Mouse (Mus musculus): ENCODE results near the gene Cbfa2t2.

Cbfa2t2 gene

DNA sequence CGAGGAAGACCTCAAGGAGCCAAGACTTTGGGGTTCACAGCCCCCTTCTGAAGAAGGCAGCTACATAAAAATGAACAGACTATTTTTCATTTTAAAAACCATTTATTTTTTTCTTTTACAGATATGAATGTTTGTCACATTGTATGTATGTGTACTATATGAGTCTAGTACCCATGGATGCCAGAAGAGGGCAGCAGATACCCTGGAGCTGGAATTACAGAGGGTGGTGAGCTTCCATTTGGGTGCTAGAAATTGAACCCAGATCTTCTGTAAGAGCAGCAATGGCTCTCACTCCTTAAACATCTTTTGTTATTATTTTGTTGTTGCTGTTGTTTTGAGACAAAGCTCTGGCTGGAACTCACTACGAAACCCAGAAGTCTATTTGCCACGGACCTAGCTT lies 10.8 kb upstream of the Cbfa2t2 start:
- no peak for DNase-seq (ENCODE audit: low spot score in 2 of 2)

DNA sequence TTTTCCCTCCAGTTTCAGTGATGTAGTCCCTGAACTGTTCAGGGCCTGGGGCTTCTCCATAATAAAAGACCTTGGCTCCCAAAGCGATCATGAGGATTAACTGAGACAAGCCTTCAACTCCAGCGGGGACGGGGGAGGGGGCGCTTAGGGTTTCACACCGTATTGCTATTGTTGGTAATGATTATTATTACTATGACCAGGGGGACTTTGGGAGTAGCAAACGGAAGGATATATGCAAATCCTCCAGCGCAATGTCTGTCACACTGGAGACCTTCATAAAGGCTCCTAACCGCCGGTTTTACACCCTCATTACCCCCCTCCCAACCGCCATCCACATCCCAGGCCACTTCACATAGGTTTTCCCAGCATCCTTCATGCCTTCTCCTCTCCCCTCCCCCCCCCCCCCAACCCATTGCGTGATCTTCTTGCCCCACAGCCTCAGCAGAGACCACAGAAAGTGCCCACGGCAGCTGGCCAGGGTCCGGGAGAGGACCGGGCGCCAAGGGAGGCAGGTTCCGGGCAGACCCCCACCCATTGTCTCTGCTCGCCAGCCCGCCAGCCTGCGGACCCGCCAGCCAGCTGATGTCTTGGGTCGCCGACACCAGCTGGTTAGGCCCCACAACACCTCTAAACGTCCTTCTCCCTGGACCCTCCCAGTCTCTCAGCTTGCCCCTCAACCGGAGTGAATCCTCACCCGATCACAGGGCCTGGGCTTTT lies 9.9 kb upstream of the Cbfa2t2 start:
- no peak for DNase-seq (ENCODE audit: low spot score in 2 of 2)

DNA sequence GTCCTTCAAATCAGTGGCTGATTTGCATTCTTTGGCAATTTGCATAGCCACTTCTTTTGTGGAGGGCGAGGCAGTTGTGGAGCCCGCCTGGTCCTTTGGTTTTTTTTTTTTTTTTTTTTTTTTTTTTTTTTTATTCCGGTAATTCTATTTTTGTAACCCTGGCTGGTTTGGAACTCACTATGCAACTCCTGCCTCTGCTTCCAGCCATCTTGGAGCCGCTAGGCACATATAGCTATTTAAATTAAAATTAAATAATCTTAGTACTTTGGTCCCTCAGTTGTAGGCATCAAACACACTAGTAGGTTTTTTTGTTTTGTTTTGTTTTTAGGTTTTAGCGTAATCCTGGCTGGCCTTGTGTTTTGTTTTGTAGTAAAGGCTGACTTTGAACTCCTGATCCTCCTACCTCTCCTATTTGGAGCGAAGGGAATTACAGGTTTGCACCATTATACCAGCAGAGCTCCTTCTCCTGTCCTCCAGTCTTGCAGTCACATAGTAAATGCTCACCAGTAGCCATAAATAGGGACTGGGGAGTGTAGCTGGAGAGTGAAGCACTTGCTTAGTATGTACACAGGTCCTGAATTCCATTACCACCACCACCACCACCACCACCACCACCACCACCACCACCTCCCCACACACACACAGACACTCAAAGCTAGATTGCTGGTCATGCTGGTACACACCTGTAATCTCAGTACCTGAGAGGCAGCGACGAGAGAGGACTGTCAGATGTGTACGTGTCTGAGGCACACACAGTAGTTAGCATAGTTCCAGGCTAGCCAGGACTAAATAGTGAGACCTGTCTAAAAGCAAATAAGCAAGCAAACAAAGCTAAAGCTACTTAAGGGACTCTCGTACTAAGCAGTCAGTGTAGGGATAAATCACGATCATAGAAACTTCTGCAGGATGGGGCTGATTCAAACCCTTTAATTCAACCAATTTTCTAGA lies 9.1 kb upstream of the Cbfa2t2 start:
- DNase-seq (ENCODE audit: low spot score in 2 of 2) = no peak

DNA sequence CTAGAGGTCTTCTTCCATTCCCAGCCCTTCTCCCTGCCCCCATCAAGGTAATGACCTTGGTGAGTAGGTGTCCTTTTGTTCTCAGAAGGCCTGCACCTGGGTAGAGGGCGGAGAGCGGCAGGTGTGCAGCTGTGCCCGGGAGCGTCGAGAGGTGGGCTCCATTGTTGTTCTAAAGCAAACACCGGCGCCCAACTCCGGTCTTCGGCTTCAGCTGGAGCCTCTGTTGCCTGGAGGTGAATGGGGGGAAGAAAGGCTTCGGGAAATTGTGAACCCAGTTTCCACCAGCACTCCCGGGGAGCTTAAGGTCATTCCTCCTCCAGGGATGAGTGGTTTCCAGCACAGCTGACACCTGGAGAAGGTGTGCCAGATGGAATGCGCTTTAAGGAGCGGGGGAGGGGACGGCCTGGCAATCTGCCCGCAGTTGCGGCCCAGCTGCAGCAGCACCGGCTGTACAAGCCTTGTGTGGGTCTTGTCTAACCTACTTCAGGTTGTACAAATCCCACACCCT lies 8.4 kb upstream of the Cbfa2t2 start:
- no peak for DNase-seq (ENCODE audit: low spot score in 2 of 2)

DNA sequence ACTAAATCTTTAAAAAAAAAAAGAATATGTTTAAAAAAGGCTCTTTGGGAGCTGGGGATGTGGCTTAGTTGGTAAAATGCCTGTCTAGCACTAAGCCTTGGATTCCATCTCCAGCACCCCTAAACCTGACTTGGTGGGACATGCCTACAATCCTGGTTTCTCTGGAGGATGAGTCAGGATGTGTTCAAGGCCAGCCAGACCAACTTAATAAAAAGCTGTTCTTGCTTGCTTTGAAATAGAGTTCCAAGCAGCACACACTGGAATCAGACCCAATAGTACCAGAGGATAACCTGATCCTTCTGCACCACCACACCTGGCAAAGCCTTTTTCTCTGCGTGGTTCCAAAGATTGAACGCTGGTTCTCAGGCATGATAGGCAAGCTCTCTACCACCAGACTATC lies 5.7 kb upstream of the Cbfa2t2 start:
- no peak for DNase-seq (ENCODE audit: low spot score in 2 of 2)

DNA sequence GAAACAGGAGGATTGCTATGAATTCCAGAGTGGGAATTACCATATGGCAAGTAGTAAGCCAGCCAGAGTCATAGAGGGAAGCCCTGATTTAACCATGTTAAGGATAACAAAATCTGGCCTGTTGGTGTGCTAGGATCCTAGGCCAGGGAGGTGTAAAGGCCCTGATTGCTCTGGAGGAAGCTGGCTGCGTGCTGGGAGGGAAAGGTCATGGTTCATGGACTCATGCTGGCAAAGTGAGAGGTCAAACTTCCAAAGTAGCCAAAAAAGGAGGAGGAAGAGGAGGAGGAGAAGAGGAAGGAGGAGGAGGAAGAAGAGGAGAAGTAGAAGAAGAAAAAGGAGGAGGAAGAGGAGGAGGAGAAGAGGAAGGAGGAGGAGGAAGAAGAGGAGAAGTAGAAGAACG lies 3.6 kb upstream of the Cbfa2t2 start:
- no peak for DNase-seq (ENCODE audit: low spot score in 2 of 2)

DNA sequence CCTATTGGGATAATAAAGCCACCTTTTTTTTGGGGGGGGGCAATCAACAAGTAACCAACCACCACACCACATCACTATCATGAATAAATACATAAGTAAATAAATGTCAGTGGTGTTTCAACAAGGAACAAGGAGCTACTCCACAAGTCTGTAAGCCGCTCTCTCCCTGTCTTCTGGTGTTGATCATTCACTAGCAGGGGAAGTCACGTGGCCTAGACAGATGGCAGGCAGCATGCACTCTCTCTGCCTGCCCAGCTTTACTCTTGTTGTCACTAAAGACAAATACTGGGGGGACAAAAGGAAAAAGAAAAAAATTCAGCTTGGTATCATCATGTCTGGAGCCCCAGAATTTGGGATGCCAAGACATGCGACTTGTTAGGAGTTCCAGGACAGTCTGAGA lies 2.9 kb upstream of the Cbfa2t2 start:
- DNase-seq (ENCODE audit: low spot score in 2 of 2) = no peak

DNA sequence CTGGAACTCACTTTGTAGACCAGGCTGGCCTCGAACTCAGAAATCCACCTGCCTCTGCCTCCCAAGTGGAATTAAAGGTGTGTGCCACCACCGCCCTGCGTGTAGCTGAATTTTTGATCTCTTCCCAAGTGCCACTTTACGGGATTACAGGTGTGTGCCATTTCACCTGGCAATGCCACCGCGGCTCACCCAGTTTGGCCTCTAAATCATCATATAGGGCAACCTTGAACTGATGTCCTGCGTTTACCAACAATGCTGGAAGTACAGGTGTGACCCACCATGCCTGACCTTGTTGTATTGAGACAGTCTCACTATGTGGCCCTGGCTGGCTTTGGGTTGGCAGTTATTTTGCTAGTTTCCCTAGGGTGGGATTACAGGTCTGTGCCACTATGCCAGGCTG lies 1.6 kb upstream of the Cbfa2t2 start:
- no peak for DNase-seq (ENCODE audit: low spot score in 2 of 2)

DNA sequence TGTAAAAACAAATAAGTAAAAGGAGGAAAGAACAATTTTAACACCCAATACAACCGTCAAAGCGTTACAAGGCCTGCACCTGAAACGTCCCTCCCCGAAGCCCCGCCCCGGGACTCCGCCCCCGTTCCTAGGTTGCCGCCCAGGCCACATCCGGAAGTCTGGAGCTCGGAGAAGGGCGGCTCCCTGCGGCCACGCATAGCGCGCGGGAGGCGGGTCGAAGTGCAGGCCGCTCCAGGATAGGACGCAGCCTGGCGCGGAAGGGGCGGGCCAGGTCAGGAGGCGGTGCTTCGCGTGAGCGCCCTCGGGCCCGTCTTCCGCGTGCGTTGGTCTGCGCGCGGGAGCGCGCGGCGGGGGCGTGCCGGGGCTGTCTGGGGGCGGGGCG lies 214 bp upstream of the Cbfa2t2 start:
- DNase-seq (ENCODE audit: low spot score in 2 of 2) = peak; percentile 99

DNA sequence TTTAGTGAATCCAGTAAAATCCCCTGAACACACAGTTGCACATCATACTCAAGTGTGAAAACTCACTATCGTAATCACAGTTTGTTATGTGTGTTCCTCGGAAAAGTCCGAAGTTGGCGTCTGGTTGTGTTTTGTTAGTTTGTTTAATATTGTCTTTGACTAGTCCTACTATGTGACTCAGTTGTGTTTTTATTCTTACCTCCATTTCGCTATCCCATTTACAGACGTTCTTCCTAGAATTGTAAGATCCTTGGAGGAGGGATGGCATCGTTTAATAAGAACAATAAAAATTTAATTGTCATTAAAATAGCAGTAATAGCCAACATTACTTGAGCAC lies 878 bp downstream of the Cbfa2t2 start:
- no peak for DNase-seq (ENCODE audit: low spot score in 2 of 2)

DNA sequence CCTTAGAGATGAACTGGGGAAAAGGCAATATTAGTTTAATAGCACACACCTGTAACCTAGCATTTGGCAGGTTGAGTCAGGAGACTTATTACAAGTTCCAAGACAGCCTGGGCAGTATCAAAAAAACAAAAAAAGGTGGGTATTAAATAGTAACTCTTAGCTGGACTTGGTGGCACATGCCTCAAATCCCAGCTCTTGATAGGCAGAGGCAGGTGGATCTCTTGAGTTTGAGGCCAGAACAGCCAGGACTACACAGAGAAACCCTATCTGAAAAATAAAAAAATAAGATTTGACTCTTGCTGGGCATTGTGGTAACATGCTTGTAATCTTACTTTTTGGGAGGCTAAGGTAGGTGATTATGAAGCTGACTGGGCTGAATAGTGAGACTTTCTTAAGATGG lies 4.2 kb downstream of the Cbfa2t2 start:
- DNase-seq (ENCODE audit: low spot score in 2 of 2) = no peak

DNA sequence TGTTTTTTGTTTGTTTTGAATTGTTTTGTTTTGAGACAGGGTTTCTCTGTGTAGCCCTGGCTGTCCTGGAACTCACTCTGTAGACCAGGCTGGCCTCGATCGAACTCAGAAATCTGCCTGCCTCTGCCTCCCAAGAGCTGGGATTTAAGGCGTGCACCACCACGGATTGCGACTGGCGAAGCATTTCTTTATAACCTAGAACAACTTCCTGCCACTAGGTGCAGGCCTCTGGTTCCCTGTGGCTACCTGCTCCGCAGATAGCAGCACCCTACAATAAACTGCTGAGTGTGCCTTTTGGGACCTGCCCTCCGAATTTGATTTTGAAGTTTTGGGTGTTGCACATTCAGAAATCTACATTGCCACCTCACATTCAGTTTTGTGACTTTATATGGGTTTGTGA lies 11.5 kb downstream of the Cbfa2t2 start:
- DNase-seq (ENCODE audit: low spot score in 2 of 2) = no peak

DNA sequence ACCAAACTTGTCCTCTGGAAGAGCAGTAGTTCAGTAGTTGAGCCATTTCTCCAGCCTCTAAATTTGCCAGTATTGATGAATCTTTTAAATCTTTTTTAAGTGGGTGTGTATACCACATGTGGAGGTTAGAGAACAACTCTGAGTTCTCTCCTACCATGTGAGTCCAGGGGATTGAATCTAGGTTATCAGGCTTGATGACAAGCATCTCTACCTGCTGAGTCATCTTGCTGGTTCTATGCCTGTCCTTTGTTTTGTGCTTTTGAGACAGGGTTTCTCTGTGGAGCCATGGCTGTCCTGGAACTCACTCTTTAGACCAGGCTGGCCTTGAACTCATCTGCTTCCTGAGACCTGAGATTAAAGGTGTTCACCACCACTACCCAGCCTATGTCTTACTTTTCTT lies 12.4 kb downstream of the Cbfa2t2 start:
- DNase-seq (ENCODE audit: low spot score in 2 of 2) = no peak

DNA sequence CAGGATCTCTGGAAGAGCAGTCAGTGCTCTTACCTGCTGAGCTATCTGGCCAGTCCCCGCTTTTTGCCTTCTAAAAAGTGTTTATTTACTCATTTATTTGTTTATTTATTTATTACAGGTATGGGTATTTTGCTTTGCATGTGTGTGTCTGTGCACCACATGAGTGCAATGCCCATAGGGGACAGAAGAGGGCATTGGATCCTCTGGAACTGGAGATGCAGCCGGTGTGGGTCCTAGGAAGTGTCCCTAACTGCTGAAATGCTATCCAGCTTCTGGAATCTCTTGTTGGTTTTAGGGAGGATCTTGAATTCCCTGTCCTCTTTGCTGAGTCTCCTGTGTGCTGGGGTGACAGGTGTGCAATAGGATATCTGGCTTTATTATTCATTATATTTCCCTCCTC lies 16.7 kb downstream of the Cbfa2t2 start:
- no peak for DNase-seq (ENCODE audit: low spot score in 2 of 2)

DNA sequence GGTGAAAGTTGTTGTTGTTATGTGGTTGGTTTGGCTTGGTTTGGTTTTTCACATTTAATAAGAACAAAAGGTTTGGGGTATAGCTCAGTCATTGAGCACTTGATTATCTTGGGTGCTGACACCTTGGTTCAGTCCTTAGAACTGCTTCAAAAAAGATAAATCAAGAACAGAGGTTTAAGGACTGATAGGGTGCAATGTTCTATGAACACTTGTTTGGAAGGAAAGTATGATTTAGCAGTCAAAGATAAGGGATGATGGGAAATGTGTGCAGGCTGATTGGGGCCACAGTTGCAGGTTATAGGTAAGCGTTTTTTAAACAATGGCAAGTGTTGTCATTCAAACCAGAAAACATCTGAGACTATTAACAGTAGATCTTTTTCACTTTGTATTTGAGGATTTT lies 17.8 kb downstream of the Cbfa2t2 start:
- no peak for DNase-seq (ENCODE audit: low spot score in 2 of 2)

DNA sequence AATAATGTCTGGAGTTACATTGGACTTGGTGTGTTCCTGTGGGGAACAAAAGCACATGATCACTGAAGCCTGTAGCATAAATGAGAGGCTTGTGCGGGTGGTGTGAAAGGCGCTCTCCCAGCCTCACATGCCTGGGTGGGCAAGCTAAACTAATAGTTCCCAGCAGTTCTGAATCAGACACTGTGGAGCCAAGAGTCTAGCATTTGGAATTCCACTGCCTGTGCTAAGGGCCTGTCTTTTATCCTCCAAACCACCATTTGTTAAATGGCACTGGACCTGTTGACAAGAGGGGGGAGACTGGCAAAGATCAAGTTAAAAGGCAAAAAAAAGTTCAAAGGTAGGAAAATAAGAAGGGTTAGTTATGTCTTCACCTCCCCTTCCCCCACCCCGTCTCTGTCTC lies 18.3 kb downstream of the Cbfa2t2 start:
- DNase-seq (ENCODE audit: low spot score in 2 of 2) = no peak

DNA sequence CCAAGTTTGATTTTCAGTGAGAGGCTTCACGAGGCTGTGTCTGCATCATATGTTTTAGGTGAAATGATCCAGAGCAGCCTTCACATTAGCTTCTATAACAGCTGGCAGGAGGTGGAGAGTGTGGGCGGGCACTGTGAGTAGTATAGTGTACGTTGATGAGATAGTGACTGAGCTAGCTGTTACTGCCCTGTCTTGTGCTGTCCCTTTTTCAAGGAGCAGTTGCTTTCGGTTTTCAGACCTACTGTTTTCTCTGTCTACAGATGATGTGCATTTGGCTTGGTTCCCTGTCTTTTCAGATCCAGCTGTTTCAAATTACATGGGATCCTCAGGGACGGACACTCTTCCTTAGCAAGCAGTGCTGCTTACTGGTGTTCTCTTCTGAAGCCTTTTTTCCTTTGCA lies 19.5 kb downstream of the Cbfa2t2 start:
- no peak for DNase-seq (ENCODE audit: low spot score in 2 of 2)

DNA sequence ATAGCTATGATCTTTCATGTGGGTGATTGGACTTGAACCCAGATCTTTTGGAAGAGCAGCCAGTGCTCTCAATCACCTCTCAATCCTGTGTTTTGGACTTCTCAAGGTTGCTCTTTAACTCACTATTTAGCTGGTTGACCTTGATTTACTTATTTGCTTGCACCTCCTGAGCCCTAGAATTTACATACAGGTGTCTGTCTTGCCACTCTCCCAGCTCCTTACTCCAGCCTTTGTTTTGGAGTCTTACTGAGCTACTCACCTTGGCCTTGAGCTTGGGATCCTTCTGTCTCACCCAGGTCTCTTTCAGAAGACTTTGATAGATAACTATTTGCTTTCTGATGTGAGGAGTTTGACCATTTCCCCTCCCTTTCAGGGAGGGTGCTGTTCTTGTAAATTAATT lies 20.3 kb downstream of the Cbfa2t2 start:
- DNase-seq (ENCODE audit: low spot score in 2 of 2) = no peak

DNA sequence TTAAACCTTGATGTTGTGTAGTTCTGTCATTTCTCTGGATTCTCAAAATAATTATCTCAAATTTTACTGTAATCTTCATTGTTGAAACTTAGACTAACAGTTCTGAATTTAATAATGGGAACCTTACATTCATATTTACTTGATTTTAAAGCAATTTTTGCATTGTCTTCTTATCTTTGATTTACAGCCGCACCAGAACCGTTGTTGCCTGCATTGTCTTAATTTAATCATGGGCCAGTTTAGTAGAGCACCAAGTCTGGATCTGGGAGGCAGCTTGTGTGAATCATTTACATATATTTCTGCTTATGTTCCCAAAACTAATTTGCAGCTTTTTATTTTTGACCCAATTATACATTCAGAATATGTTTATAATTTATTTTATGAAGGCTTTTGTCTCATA lies 23.0 kb downstream of the Cbfa2t2 start:
- no peak for DNase-seq (ENCODE audit: low spot score in 2 of 2)

DNA sequence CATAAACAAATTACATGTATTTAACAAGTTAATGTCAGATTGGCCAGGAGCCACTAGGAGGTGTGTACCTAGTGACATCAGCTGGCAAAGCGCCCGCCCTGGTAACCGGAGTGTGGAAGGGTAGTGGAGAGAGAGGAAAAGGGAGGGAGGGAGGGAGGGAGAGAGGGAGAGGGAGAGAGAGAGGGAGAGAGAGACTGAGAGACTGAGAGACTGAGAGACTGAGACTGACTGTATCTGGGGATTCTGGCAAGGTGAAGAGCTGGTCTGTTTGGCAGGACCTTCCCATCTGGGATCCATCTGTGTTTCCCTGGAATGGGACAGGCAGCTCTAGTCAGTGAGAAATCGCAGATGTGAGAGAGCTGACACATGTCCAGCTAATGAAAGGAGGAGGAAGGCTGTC lies 23.6 kb downstream of the Cbfa2t2 start:
- peak; percentile 54 to 70 for DNase-seq (ENCODE audit: low spot score in 2 of 2)

DNA sequence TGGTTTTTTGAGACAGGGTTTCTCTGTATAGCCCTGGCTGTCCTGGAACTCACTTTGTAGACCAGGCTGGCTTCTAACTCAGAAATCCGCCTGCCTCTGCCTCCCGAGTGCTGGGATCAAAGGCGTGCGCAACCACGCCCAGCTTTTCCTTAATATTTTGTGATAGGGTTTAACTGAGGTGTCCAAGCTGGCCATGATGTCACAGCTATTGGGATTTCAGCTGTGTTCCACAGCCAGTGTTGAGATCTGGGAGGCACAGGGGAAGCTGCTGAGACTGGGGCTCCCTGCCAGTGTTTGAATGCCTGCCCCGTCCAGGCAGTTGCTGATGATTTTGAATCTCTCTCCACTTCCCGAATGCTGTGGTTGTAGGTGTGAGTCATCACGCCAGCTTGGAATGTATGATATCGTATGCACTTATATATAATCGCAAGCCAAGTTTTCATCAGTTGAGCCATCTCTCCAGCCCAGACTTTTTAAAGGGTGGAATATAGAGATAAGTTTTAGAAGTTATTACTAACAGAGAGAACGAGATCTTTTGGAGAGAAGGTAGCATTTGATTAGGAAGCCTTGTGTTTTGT lies 27.4 kb downstream of the Cbfa2t2 start:
- no peak for DNase-seq (ENCODE audit: low spot score in 2 of 2)

DNA sequence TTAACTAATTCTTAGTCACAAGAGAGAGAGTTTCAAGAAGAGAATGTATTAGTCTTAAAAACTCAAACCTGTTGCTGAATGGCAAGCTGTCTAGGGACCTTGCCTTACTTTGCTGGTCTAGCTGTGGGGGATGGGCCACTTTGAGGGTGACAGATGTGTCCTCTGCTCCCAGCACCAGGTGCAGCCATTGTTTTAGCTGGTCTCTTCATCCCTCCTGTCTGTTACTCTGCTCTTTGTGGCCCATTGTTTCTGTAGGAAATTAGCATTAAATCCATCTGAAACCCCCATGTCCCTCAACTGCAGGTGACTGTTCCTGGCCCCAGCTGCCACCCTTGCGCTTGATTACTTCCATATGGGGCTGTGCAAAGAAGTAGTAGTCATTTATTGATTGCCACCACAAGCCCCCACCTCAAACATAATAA lies 29.6 kb downstream of the Cbfa2t2 start:
- DNase-seq (ENCODE audit: low spot score in 2 of 2) = no peak

DNA sequence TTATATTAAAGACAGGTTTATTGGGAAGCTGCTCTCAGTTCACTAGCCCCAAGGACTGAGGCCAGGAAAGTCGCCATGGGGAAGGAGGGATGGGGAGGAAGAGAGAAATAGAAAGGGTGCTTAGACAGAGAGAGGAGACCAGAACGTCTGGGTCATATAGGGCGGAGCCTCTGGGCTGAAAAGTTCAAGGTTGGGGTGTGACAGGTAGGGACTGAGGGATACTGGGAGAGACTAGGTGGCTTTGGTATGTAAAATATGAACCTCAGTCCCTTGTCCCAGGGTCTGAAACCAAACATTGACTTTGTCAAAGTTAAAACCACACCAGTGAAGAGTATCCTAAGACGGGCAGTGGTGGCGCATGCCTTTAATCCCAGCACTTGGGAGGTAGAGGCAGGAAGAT lies 30.9 kb downstream of the Cbfa2t2 start:
- DNase-seq (ENCODE audit: low spot score in 2 of 2) = no peak
